Mouse (Mus musculus) erythroblast, embryonic 14.5 days (primary cell): ENCODE data around the gene Gm49601. TPM values are rescaled to one million over a fixed set of nuclear protein-coding genes. Genes with fewer than 3 reads are reported as not detected.

Source experiments
- H3K27me3 ChIP-seq: 2 replicates; pipeline ENCODE4 v1.6.1; 2012; ENCODE audit warnings: inconsistent platforms; ENCODE audit not compliant: control insufficient read depth
- H3K36me3 ChIP-seq: 2 replicates; pipeline ENCODE4 v1.6.1; 2012; ENCODE audit warnings: mild to moderate bottlenecking, inconsistent platforms; ENCODE audit not compliant: control insufficient read depth
- H3K4me1 ChIP-seq: 2 replicates; pipeline ENCODE4 v1.6.1; 2012; ENCODE audit warnings: inconsistent platforms; ENCODE audit not compliant: control insufficient read depth
- H3K4me3 ChIP-seq: replicated peaks from 2 replicates; pipeline ENCODE3; 2012; ENCODE audit warnings: moderate library complexity, mild to moderate bottlenecking, inconsistent platforms
- H3K9me3 ChIP-seq: 2 replicates; pipeline ENCODE4 v1.6.1; 2012; ENCODE audit warnings: low read length, inconsistent platforms, mixed read lengths; ENCODE audit not compliant: control insufficient read depth
- GATA1 ChIP-seq: IDR thresholded peaks from 2 replicates; pipeline ENCODE4 v1.6.1; 2012; ENCODE audit warnings: low read length, inconsistent platforms, mixed read lengths
- TAL1 ChIP-seq: IDR thresholded peaks from 3 replicates; pipeline ENCODE4 v1.6.1; 2012; ENCODE audit warnings: low read length, inconsistent platforms, mixed read lengths
- polyA plus RNA-seq: library from polyadenylated mRNA; stranded (reverse); fragments of >175 nt; gene quantifications from 2 replicates; pipeline ENCODE4 v1.2.3, GENCODE M21; 2012

The Gm49601 gene
- polyA plus RNA-seq, 1 experiment = 0.02 TPM

- Histone ChIP-seq H3K27me3 (peaks cover 93% of the 10 kb centered on the region), H3K36me3 (no peaks in the 10 kb centered on the region), H3K4me1 (no peaks in the 10 kb centered on the region), H3K9me3 (peaks cover 2% of the 10 kb centered on the region; the same call in 1 of the 2 replicates), H3K4me3 (no peak overlapping the region)
- TF ChIP-seq GATA1 (no peak), TAL1 (no peak)
These were observed 45.1 kb downstream of the Gm49601 start for GRCm38 (mm10) chr16:18581050-18581622.

DNA sequence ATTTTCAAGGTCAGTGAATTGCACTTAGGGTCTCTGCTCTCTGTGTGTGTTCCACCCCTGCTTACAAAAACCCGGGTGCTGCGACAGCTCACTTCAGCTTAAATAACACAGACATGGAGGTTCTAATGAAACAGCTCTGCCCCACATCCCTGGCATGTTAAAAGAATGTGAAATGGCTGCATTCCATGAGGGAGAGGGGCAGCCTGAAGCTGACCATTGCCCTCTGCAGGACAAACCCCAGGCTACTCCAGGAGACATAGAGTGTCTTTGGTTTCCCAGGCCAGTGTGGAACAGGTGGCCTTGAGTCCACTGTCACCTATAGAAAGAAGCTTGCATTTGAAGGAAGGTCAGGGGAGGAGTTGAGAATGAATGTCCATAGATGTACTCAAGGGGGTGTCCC lies 45.8 kb downstream of the Gm49601 start:
- Histone ChIP-seq H3K27me3 (peaks cover 85% of the 10 kb centered on the region), H3K9me3 (peaks cover 2% of the 10 kb centered on the region; the same call in 1 of the 2 replicates), H3K36me3 (no peaks in the 10 kb centered on the region), H3K4me1 (no peaks in the 10 kb centered on the region), H3K4me3 (no peak overlapping the region)
- TF ChIP-seq TAL1 = no peak
- no peak for TF ChIP-seq GATA1

GRCm38 (mm10) chr16:18577599-18578160 lies 48.5 kb downstream of the Gm49601 start:
- Histone ChIP-seq H3K9me3 (peaks cover 2% of the 10 kb centered on the region; the same call in 1 of the 2 replicates), H3K27me3 (peaks cover 66% of the 10 kb centered on the region)

GRCm38 (mm10) chr16:18577071-18577470 lies 49.2 kb downstream of the Gm49601 start:
- no peaks in the 10 kb centered on the region for H3K36me3 ChIP-seq
- no peak overlapping the region for H3K4me3 ChIP-seq
- H3K4me1 ChIP-seq = no peaks in the 10 kb centered on the region
- H3K9me3 ChIP-seq = 0 out of 2 replicates have a peak, but pooled peaks cover 2% of the 10 kb centered on the region
- TF ChIP-seq GATA1 (no peak), TAL1 (no peak)
- H3K27me3 ChIP-seq = peaks cover 60% of the 10 kb centered on the region

More at GRCm38 (mm10) chr16:18577599-18578160, 48.5 kb downstream of the Gm49601 start:
- Histone ChIP-seq H3K4me1 (no peaks in the 10 kb centered on the region), H3K36me3 (no peaks in the 10 kb centered on the region), H3K4me3 (no peak overlapping the region)
- TF ChIP-seq GATA1 = no peak

GRCm38 (mm10) chr16:18574196-18574595 lies 52.0 kb downstream of the Gm49601 start:
- no peak for TF ChIP-seq GATA1
- no peak for TF ChIP-seq TAL1

More at GRCm38 (mm10) chr16:18574196-18574595, 52.0 kb downstream of the Gm49601 start:
- Histone ChIP-seq H3K4me1 (no peaks in the 10 kb centered on the region), H3K9me3 (no peaks in the 10 kb centered on the region), H3K36me3 (no peaks in the 10 kb centered on the region), H3K27me3 (peaks cover 32% of the 10 kb centered on the region), H3K4me3 (no peak overlapping the region)

Other genes starting within 250 kb of the Gm49601 start
- gene Txnrd2, start 200.0 kb downstream of the Gm49601 start, polyA plus RNA-seq = 16.0 and 18.6 TPM in 2 replicates
- gene Comt, start 199.6 kb downstream of the Gm49601 start, polyA plus RNA-seq = 7.4 and 19.9 TPM in 2 replicates
- gene Gnb1l, start 127.7 kb downstream of the Gm49601 start, polyA plus RNA-seq = 0.64 and 0.81 TPM in 2 replicates
- 0.06 and 0.15 TPM in 2 replicates for gene Rtl10, start 127.5 kb downstream of the Gm49601 start, polyA plus RNA-seq
- not detected in 2 replicates for gene Tbx1, start 35.8 kb downstream of the Gm49601 start, polyA plus RNA-seq
- gene Gp1bb, start 4.0 kb downstream of the Gm49601 start, polyA plus RNA-seq = 0.44 and 0.64 TPM in 2 replicates
- 0.03 TPM in 1 of 2 replicates, not detected in the other for gene Sept5, start 3.5 kb upstream of the Gm49601 start, polyA plus RNA-seq
- gene Cldn5, start 150.4 kb upstream of the Gm49601 start, polyA plus RNA-seq = 0.09 and 0.19 TPM in 2 replicates
- 2.0 and 2.8 TPM in 2 replicates for gene Ufd1, start 185.4 kb upstream of the Gm49601 start, polyA plus RNA-seq
- gene Cdc45, start 185.6 kb upstream of the Gm49601 start, polyA plus RNA-seq = 4.8 and 5.3 TPM in 2 replicates
- gene 2510002D24Rik, start 210.2 kb upstream of the Gm49601 start, polyA plus RNA-seq = 4.2 and 4.5 TPM in 2 replicates
- gene Gm28539, start 210.2 kb upstream of the Gm49601 start, polyA plus RNA-seq = not detected in 2 replicates